Mouse (Mus musculus): ENCODE data around the gene Pnkp. TPM values are rescaled to one million over a fixed set of nuclear protein-coding genes. Genes with fewer than 3 reads are reported as not detected.

Pnkp gene
- polyA plus RNA-seq, 1 experiment from 2014 or later = 21.6 TPM

DNA sequence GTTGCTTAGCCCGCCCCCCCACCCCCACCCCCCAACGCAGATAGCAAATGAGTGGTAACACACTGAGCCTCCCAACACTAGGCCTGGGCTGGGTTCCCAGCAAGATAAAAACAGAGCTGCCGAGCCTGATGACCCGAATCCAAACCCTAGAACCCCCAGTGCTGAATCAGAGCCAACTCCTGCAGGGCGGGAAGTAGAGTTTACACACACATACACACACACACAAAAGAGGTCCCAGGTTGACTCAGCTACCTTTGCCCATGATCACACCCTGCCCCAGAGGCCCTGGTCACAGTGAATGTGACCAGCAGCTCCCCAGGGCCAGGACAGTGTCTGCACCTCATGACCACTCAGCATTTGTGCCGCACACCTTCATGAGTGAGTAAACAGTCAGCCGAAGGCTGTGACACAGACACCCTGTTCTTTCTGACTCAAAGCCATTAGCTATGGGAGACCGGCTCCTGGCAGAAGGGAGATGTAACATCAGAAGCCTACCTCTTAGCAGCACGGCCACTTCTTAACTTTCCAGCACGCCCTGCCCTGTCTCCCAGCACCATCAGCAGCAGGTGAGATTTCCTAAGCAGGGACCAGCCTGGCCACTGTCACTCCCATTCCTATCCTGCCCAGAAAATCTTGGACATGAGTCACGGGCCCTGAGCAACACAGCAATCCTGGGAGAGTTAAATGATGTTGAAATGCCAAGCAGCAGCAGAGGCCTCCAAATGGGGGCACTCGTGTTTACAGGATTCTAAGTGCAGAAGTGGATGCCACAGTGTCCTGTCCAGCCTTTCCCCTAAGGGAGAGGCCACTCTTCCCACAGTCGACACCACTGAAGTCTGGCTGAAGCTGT, 31.5 kb downstream of the Pnkp start:
- 95% methylated on average over 13 of the region's 13 CpGs for WGBS
- Histone ChIP-seq H3K4me1 (ENCODE audit: control insufficient read depth, insufficient read depth, low read length) (no peaks in the 10 kb centered on the region), H3K9ac (replicated peaks; ENCODE audit: low read length) (no peak overlapping the region), H3K36me3 (replicated peaks; ENCODE audit: control insufficient read depth, insufficient read depth, low read depth, low read length) (peaks cover 14% of the 10 kb centered on the region), H3K4me3 (ENCODE audit: low read depth, low read length) (no peak overlapping the region), H3K27me3 (ENCODE audit: control insufficient read depth, insufficient read depth, low read length) (no peaks in the 10 kb centered on the region), H3K9me3 (replicated peaks; ENCODE audit: control insufficient read depth, low read length) (no peaks in the 10 kb centered on the region), H3K4me2 (ENCODE audit: low read depth, low read length) (no peak overlapping the region), H3K27ac (replicated peaks; ENCODE audit: low read depth, low read length) (no peak overlapping the region)
- no peak for DNase-seq (ENCODE audit: low spot score)
- no peak for ATAC-seq (replicated peaks; ENCODE audit: insufficient number of reproducible peaks, low FRiP score, low TSS enrichment, low read depth)

DNA sequence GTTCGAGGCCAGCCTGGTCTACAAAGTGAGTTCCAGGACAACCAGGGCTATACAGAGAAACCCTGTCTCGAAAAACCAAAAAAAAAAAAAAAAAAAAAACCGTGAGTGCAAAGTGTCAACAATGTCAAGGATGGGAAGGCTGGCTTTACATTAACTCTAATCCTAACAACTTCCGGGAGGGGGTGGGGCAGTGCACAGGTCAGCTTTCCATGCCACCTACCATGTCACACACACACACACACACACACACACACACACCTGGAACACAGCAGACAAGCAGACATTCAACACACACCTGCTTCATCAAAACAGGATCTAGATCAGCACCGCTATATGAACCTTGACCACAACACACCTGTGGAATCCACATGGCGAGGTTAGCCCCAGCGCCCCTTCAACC, 33.2 kb downstream of the Pnkp start:
- 92% methylated on average over 6 of the region's 7 CpGs for WGBS
- Histone ChIP-seq H3K9me3 (replicated peaks; ENCODE audit: control insufficient read depth, low read length) (no peaks in the 10 kb centered on the region), H3K4me2 (ENCODE audit: low read depth, low read length) (no peak overlapping the region), H3K36me3 (replicated peaks; ENCODE audit: control insufficient read depth, insufficient read depth, low read depth, low read length) (peaks cover 4% of the 10 kb centered on the region), H3K4me3 (ENCODE audit: low read depth, low read length) (no peak overlapping the region), H3K27me3 (ENCODE audit: control insufficient read depth, insufficient read depth, low read length) (no peaks in the 10 kb centered on the region), H3K9ac (replicated peaks; ENCODE audit: low read length) (no peak overlapping the region), H3K4me1 (ENCODE audit: control insufficient read depth, insufficient read depth, low read length) (no peaks in the 10 kb centered on the region), H3K27ac (replicated peaks; ENCODE audit: low read depth, low read length) (no peak overlapping the region)
- ATAC-seq (replicated peaks; ENCODE audit: insufficient number of reproducible peaks, low FRiP score, low TSS enrichment, low read depth) (no peak), DNase-seq (ENCODE audit: low spot score) (no peak)

DNA sequence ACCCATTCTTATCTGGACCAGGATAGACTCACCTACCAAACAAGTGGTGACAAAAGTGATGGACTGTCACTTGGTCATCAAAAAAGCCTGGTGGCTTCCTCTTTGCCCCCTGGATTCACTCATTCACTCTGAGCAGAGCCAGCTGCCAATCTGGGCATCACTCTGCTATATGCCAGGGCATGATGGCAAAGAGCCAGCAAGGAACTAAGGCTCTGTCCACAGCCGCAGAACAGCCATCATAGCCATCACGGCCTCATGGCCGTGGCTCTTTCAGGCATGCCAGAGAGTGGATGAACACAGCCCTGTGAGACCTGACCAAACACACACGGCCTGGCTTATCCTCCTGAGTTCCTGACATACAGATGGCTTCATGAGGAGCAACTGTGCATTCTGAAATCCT, 33.8 kb downstream of the Pnkp start:
- 89% methylated on average over 4 of the region's 4 CpGs for WGBS
- DNase-seq (ENCODE audit: low spot score) = no peak
- Histone ChIP-seq H3K27ac (replicated peaks; ENCODE audit: low read depth, low read length) (no peak overlapping the region), H3K4me2 (ENCODE audit: low read depth, low read length) (peak overlapping the region; percentile 88; the same call in 1 of the 2 replicates), H3K4me3 (ENCODE audit: low read depth, low read length) (no peak overlapping the region; the same call in 1 of the 2 replicates), H3K9me3 (replicated peaks; ENCODE audit: control insufficient read depth, low read length) (no peaks in the 10 kb centered on the region), H3K9ac (replicated peaks; ENCODE audit: low read length) (no peak overlapping the region), H3K4me1 (ENCODE audit: control insufficient read depth, insufficient read depth, low read length) (no peaks in the 10 kb centered on the region), H3K27me3 (ENCODE audit: control insufficient read depth, insufficient read depth, low read length) (no peaks in the 10 kb centered on the region), H3K36me3 (replicated peaks; ENCODE audit: control insufficient read depth, insufficient read depth, low read depth, low read length) (peaks cover 4% of the 10 kb centered on the region)
- ATAC-seq (replicated peaks; ENCODE audit: insufficient number of reproducible peaks, low FRiP score, low TSS enrichment, low read depth) = no peak

DNA sequence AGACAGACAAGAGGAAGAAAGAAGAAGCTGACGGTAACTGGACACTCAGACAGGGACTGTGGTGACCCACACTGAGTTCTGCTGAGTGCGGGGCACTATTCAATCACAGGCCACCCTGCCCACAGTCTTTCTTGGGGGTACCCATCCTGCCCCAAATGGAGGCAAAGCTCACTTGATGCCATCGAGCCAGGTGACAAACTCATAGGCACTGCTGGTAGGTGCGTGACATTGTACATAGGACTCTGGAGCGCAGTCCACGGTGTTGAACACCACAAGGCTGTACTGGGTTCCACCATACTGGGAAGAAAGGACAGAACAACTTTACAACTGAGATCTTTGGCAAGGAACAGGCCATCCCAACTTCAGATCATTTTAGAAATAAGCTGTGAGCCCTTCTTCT, 34.7 kb downstream of the Pnkp start:
- Histone ChIP-seq H3K4me3 (ENCODE audit: low read depth, low read length) (peak overlapping the region; percentile 92), H3K9ac (replicated peaks; ENCODE audit: low read length) (peak overlapping the region; percentile 89), H3K27me3 (ENCODE audit: control insufficient read depth, insufficient read depth, low read length) (no peaks in the 10 kb centered on the region), H3K36me3 (replicated peaks; ENCODE audit: control insufficient read depth, insufficient read depth, low read depth, low read length) (peaks cover 4% of the 10 kb centered on the region), H3K4me1 (ENCODE audit: control insufficient read depth, insufficient read depth, low read length) (no peaks in the 10 kb centered on the region), H3K27ac (replicated peaks; ENCODE audit: low read depth, low read length) (no peak overlapping the region), H3K9me3 (replicated peaks; ENCODE audit: control insufficient read depth, low read length) (no peaks in the 10 kb centered on the region), H3K4me2 (ENCODE audit: low read depth, low read length) (peak overlapping the region; percentile 88)
- DNase-seq (ENCODE audit: low spot score) = no peak
- 22% methylated on average over 6 of the region's 6 CpGs for WGBS
- ATAC-seq (replicated peaks; ENCODE audit: insufficient number of reproducible peaks, low FRiP score, low TSS enrichment, low read depth) = no peak

DNA sequence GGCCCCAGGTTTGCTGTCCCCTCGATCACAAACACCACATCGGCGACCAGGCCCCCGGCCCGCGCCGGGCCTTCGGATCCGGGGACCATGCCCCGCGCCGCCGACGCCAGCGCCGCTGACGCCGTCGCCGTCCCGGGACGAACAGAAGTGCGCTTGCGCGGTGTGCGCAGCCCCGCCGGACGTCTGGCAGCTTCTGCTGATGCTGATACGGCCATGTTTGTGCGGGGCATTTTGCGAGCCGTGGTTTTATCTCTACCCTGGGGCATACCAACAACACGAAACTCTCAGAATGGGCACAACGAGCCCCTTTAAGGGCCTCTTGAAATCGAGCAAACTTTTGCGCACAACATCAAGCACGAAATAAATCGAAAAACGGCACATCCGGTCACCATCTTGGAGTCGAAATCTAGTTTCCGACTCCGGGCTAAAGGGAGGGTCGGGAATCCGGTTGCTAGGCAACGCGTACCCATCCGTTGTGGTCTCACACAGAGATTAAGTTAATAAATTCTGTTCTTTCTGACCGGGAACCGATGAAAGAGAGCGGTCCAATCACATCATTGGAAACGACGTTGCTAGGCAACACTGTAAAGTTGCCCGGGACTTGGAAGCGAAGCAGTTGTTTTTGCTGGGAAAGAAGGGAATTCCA, 35.5 kb downstream of the Pnkp start, which contains the start of gene Med25:
Med25 (minus strand) TSS at position 437 of the 646 bp plus-strand sequence.
- peak within 1 kb of the TSS; percentile 88 for H3K4me2 ChIP-seq (ENCODE audit: low read depth, low read length)
- peaks cover 4% of the 10 kb centered on the region; the same call in 1 of the 2 replicates for H3K4me1 ChIP-seq (ENCODE audit: control insufficient read depth, insufficient read depth, low read length)
- H3K36me3 ChIP-seq (replicated peaks; ENCODE audit: control insufficient read depth, insufficient read depth, low read depth, low read length) = peaks cover 4% of the 10 kb centered on the region
- H3K4me3 ChIP-seq (ENCODE audit: low read depth, low read length) = peak within 1 kb of the TSS; percentile 92
- whole genome bisulfite sequencing = under 1% methylated on average over 56 of the region's 56 CpGs
- no peaks in the 10 kb centered on the region for H3K9me3 ChIP-seq (replicated peaks; ENCODE audit: control insufficient read depth, low read length)
- peak; percentile 98 for DNase-seq (ENCODE audit: low spot score)
- peak within 1 kb of the TSS; percentile 90 for H3K27ac ChIP-seq (replicated peaks; ENCODE audit: low read depth, low read length)
- H3K9ac ChIP-seq (replicated peaks; ENCODE audit: low read length) = peak within 1 kb of the TSS; percentile 89
- peak; percentile 60 for ATAC-seq (replicated peaks; ENCODE audit: insufficient number of reproducible peaks, low FRiP score, low TSS enrichment, low read depth)
- no peaks in the 10 kb centered on the region for H3K27me3 ChIP-seq (ENCODE audit: control insufficient read depth, insufficient read depth, low read length)

DNA sequence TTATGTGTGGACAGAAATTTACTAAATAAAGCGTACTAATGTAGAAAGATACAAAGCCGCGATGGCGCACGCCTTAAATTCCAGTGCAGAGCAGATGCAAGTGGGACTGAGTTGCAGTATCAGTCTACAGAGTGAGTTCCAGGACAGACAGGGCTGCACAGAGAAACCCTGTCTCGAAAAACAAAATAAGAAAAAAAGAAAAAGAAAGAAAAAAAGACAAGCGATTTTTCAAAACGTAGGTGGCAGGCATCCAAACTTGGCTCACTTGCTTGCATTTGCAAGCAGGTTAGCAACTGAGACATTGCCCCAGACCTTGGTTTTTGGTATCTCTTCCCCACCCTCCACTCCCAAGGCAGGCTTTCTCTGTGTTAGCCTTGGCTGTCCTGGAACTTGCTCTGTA, 36.3 kb downstream of the Pnkp start:
- H3K4me1 ChIP-seq (ENCODE audit: control insufficient read depth, insufficient read depth, low read length) = peaks cover 4% of the 10 kb centered on the region; the same call in 1 of the 2 replicates
- DNase-seq (ENCODE audit: low spot score) (peak; percentile 8), ATAC-seq (replicated peaks; ENCODE audit: insufficient number of reproducible peaks, low FRiP score, low TSS enrichment, low read depth) (no peak)
- H3K4me2 ChIP-seq (ENCODE audit: low read depth, low read length) = no peak overlapping the region
- 29% methylated on average over 8 of the region's 8 CpGs for WGBS
- H3K9me3 ChIP-seq (replicated peaks; ENCODE audit: control insufficient read depth, low read length) = no peaks in the 10 kb centered on the region
- H3K27ac ChIP-seq (replicated peaks; ENCODE audit: low read depth, low read length) = 0 out of 2 replicates have a peak overlapping the region, but pooled peaks have one; percentile 48
- H3K4me3 ChIP-seq (ENCODE audit: low read depth, low read length) = no peak overlapping the region
- H3K36me3 ChIP-seq (replicated peaks; ENCODE audit: control insufficient read depth, insufficient read depth, low read depth, low read length) = peaks cover 4% of the 10 kb centered on the region
- H3K9ac ChIP-seq (replicated peaks; ENCODE audit: low read length) = no peak overlapping the region
- no peaks in the 10 kb centered on the region for H3K27me3 ChIP-seq (ENCODE audit: control insufficient read depth, insufficient read depth, low read length)

DNA sequence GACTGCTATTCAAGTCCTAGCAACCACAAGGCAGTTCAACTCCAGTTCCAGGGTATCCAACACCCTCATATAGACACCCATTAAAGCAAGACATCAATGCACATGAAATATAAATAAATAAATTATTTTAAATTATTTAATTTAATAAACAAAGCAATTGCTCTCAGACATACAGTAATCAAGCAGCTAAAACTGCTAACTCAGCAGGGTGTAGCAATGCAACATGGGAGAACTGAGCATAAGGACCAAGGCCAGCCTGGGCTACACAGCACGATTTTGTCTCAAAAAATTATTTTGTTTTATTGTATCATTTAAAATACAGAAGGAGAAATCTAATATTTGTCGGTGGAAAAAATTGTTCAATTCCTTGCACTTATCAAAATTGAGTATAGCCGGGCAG, 37.2 kb downstream of the Pnkp start:
- Histone ChIP-seq H3K4me1 (ENCODE audit: control insufficient read depth, insufficient read depth, low read length) (peaks cover 4% of the 10 kb centered on the region; the same call in 1 of the 2 replicates), H3K4me2 (ENCODE audit: low read depth, low read length) (no peak overlapping the region), H3K36me3 (replicated peaks; ENCODE audit: control insufficient read depth, insufficient read depth, low read depth, low read length) (no peaks in the 10 kb centered on the region; the same call in 1 of the 2 replicates), H3K27ac (replicated peaks; ENCODE audit: low read depth, low read length) (no peak overlapping the region), H3K27me3 (ENCODE audit: control insufficient read depth, insufficient read depth, low read length) (no peaks in the 10 kb centered on the region), H3K9me3 (replicated peaks; ENCODE audit: control insufficient read depth, low read length) (no peaks in the 10 kb centered on the region), H3K9ac (replicated peaks; ENCODE audit: low read length) (no peak overlapping the region), H3K4me3 (ENCODE audit: low read depth, low read length) (no peak overlapping the region)
- DNase-seq (ENCODE audit: low spot score) = no peak
- 83% methylated on average over 3 of the region's 3 CpGs for WGBS
- no peak for ATAC-seq (replicated peaks; ENCODE audit: insufficient number of reproducible peaks, low FRiP score, low TSS enrichment, low read depth)

DNA sequence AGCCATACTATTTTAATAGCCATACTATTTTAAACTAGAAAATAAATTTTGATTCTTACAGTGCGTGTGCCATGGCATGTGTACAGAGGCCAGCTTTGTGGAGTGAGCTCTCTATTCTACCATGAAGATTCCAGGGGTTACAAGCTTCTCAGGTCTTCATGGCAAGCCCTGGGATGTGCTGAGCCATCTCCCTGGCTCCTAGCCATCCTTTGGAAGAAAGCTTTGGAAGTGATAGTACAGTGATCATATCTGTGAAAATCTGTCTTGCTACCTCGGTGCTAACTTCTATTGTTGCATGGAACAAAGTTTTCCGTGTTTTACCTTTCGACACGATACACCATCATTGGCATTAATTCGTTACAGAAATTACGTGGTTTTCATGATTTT, 38.3 kb downstream of the Pnkp start:
- Histone ChIP-seq H3K9me3 (replicated peaks; ENCODE audit: control insufficient read depth, low read length) (no peaks in the 10 kb centered on the region), H3K4me1 (ENCODE audit: control insufficient read depth, insufficient read depth, low read length) (peaks cover 4% of the 10 kb centered on the region; the same call in 1 of the 2 replicates), H3K4me2 (ENCODE audit: low read depth, low read length) (peak overlapping the region; percentile 8; the same call in 1 of the 2 replicates), H3K4me3 (ENCODE audit: low read depth, low read length) (no peak overlapping the region), H3K9ac (replicated peaks; ENCODE audit: low read length) (no peak overlapping the region), H3K36me3 (replicated peaks; ENCODE audit: control insufficient read depth, insufficient read depth, low read depth, low read length) (no peaks in the 10 kb centered on the region; the same call in 1 of the 2 replicates), H3K27me3 (ENCODE audit: control insufficient read depth, insufficient read depth, low read length) (no peaks in the 10 kb centered on the region), H3K27ac (replicated peaks; ENCODE audit: low read depth, low read length) (no peak overlapping the region)
- DNase-seq (ENCODE audit: low spot score) (no peak), ATAC-seq (replicated peaks; ENCODE audit: insufficient number of reproducible peaks, low FRiP score, low TSS enrichment, low read depth) (no peak)
- 69% methylated on average over 7 of the region's 7 CpGs for WGBS
